In genomic region chr6:42344255-42344654, GRCm38 (mm10) we compare ENCODE assay signal across 25 mouse cellular contexts. TPM values are rescaled to one million over a fixed set of nuclear protein-coding genes. Genes with fewer than 3 reads are reported as not detected.
A peak's percentile ranks its signal among the peaks of the same experiment; 100 is the strongest.
DNase-seq lines count a peak whose midpoint lies in the region; ATAC-seq and TF ChIP-seq lines count a peak whose summit lies in the region.
"Had no signal": no experiment of that assay in that cellular context is flagged by ENCODE, and none has a peak within 500 bp of the region (broad histone marks: within the 10 kb centered on the region; RNA-seq: fewer than 3 reads in every experiment).

No protein-coding gene starts in this region.

- H3K4me3 ChIP-seq in layer of hippocampus, adult 2 months = no peak overlapping the region
- H3K4me3 ChIP-seq: liver, embryonic 15.5 days; midbrain, embryonic 12.5 days; neural tube, embryonic 13.5 days had no signal

- DNase-seq in layer of hippocampus, adult 2 months (ENCODE audit: low spot score in 2 of 2) = no peak
- DNase-seq in layer of hippocampus, postnatal 36 days = no peak
- peak; percentile 17 for DNase-seq in thymus, postnatal 0 days (ENCODE audit: low spot score)
- DNase-seq in thymus, adult 18-20 months = no peak
- DNase-seq in splenic B cell, adult 2 months (ENCODE audit: low read depth, low spot score) = peak; percentile 29
- DNase-seq in ovary, adult 18-20 months (ENCODE audit: low spot score) = no peak
- no peak for DNase-seq in gastrocnemius, postnatal 25 days
- DNase-seq: adrenal gland, adult 8-10 months; embryo, embryonic 11 days; kidney, postnatal 10 days; lung, postnatal 10 days had no signal

- no peak for TF ChIP-seq CTCF in layer of hippocampus, adult 2 months (conservative IDR thresholded peaks at IDR 0.05)

- no peaks in the 10 kb centered on the region for H3K36me3 ChIP-seq in splenic B cell, adult 2 months (ENCODE audit: control insufficient read depth, insufficient read depth, low read length, poor library complexity, severe bottlenecking)
- H3K36me3 ChIP-seq: liver, embryonic 15.5 days; midbrain, embryonic 12.5 days; neural tube, embryonic 13.5 days had no signal

- ATAC-seq in granulocyte monocyte progenitor cell, adult 5-6 weeks (replicated peaks; ENCODE audit: poor library complexity, severe bottlenecking) = peak; percentile 75
- ATAC-seq: forebrain, embryonic 16.5 days; intestine, postnatal 0 days; Patski had no signal

- H3K27ac ChIP-seq in layer of hippocampus, adult 2 months = peak overlapping the region; percentile 84; the same call in 1 of the 2 replicates
- H3K27ac ChIP-seq: liver, embryonic 15.5 days; midbrain, embryonic 12.5 days; neural tube, embryonic 13.5 days; stomach, postnatal 0 days had no signal

- no peaks in the 10 kb centered on the region for H3K27me3 ChIP-seq in splenic B cell, adult 2 months (ENCODE audit: control insufficient read depth, insufficient read depth, low read length, poor library complexity, severe bottlenecking)
- H3K27me3 ChIP-seq: midbrain, embryonic 12.5 days; neural tube, embryonic 13.5 days; Patski had no signal

RNA-seq across cellular contexts. Expression of gene Zyx, which starts 5.2 kb away (rescaled TPM):
- total RNA-seq in layer of hippocampus, adult 2 months (2021) = 10 to 100 TPM; 44.3 to 44.5 TPM
- 10 to 100 TPM; 42.8 to 45.0 TPM for total RNA-seq in layer of hippocampus, postnatal 36 days (2021)
- 60.7 and 64.4 TPM in 2 replicates for polyA plus RNA-seq in thymus, postnatal 0 days (2015; fragmentation: Nextera tagmentation; extraction: Ambion mirVana)
- total RNA-seq in granulocyte monocyte progenitor cell, adult 5-6 weeks (2014; fragmentation: Nextera tagmentation) = 116 and 131 TPM in 2 replicates
- 17.6 and 17.8 TPM in 2 replicates for total RNA-seq in granulocyte monocyte progenitor cell, adult 5-6 weeks (2017)
- total RNA-seq in gastrocnemius, postnatal 25 days (2021) = 10 to 100 TPM; 28.8 to 32.3 TPM

RNA-seq across cellular contexts. Expression of gene Fam131b, which starts 19.8 kb away (rescaled TPM):
- 10 to 100 TPM; 76.1 to 76.4 TPM for total RNA-seq in layer of hippocampus, adult 2 months (2021)
- total RNA-seq in layer of hippocampus, postnatal 36 days (2021) = 10 to 100 TPM; 76.2 to 77.0 TPM
- polyA plus RNA-seq in thymus, postnatal 0 days (2015; fragmentation: Nextera tagmentation; extraction: Ambion mirVana) = 0.07 TPM in 1 of 2 replicates, not detected in the other
- not detected in 2 replicates for total RNA-seq in granulocyte monocyte progenitor cell, adult 5-6 weeks (2014; fragmentation: Nextera tagmentation)
- total RNA-seq in granulocyte monocyte progenitor cell, adult 5-6 weeks (2017) = not detected in 2 replicates
- total RNA-seq in gastrocnemius, postnatal 25 days (2021) = under 1 TPM; 0.41 to 0.54 TPM
- total RNA-seq: hematopoietic stem cell, adult 5-6 weeks had no signal
- polyA plus RNA-seq: liver, embryonic 15.5 days had no signal

RNA-seq across cellular contexts. Expression of gene Epha1, which starts 28.8 kb away (rescaled TPM):
- total RNA-seq in layer of hippocampus, adult 2 months (2021) = not detected
- total RNA-seq in layer of hippocampus, postnatal 36 days (2021) = under 1 TPM in 1 of 2 experiments, not detected in 1; 0.15 TPM
- polyA plus RNA-seq in thymus, postnatal 0 days (2015; fragmentation: Nextera tagmentation; extraction: Ambion mirVana) = 4.0 and 4.3 TPM in 2 replicates
- total RNA-seq in granulocyte monocyte progenitor cell, adult 5-6 weeks (2014; fragmentation: Nextera tagmentation) = 0.56 and 0.86 TPM in 2 replicates
- total RNA-seq in granulocyte monocyte progenitor cell, adult 5-6 weeks (2017) = 0.04 TPM in 1 of 2 replicates, not detected in the other
- under 1 TPM; 0.15 to 0.32 TPM for total RNA-seq in gastrocnemius, postnatal 25 days (2021)

RNA-seq across cellular contexts. Expression of gene Tas2r143, which starts 55.8 kb away (rescaled TPM):
- not detected for total RNA-seq in layer of hippocampus, adult 2 months (2021)
- under 1 TPM in 1 of 2 experiments, not detected in 1; 0.40 TPM for total RNA-seq in layer of hippocampus, postnatal 36 days (2021)
- polyA plus RNA-seq in thymus, postnatal 0 days (2015; fragmentation: Nextera tagmentation; extraction: Ambion mirVana) = not detected in 2 replicates
- total RNA-seq in granulocyte monocyte progenitor cell, adult 5-6 weeks (2014; fragmentation: Nextera tagmentation) = 1.6 TPM in 1 of 2 replicates, not detected in the other
- total RNA-seq in granulocyte monocyte progenitor cell, adult 5-6 weeks (2017) = not detected in 2 replicates
- not detected for total RNA-seq in gastrocnemius, postnatal 25 days (2021)
- total RNA-seq: hematopoietic stem cell, adult 5-6 weeks; layer of hippocampus, adult 18-20 months; left cerebral cortex, postnatal 25 days had no signal
- polyA plus RNA-seq: embryonic facial prominence, embryonic 14.5 days; forebrain, embryonic 16.5 days; heart, embryonic 14.5 days; hindbrain, embryonic 16.5 days; intestine, postnatal 0 days; liver, embryonic 15.5 days; midbrain, embryonic 12.5 days; neural tube, embryonic 13.5 days; Patski; stomach, postnatal 0 days had no signal

RNA-seq across cellular contexts. Expression of gene Clcn1, which starts 57.8 kb away (rescaled TPM):
- total RNA-seq in layer of hippocampus, adult 2 months (2021) = 1 to 10 TPM; 4.8 to 6.0 TPM
- 1 to 10 TPM; 2.7 to 3.6 TPM for total RNA-seq in layer of hippocampus, postnatal 36 days (2021)
- polyA plus RNA-seq in thymus, postnatal 0 days (2015; fragmentation: Nextera tagmentation; extraction: Ambion mirVana) = 0.10 and 0.26 TPM in 2 replicates
- not detected in 2 replicates for total RNA-seq in granulocyte monocyte progenitor cell, adult 5-6 weeks (2014; fragmentation: Nextera tagmentation)
- 1.9 TPM in 1 of 2 replicates, not detected in the other for total RNA-seq in granulocyte monocyte progenitor cell, adult 5-6 weeks (2017)
- 100 to 1,000 TPM; 105 to 116 TPM for total RNA-seq in gastrocnemius, postnatal 25 days (2021)
- total RNA-seq: hematopoietic stem cell, adult 5-6 weeks had no signal

Comparison
In these comparisons a context has a peak if more than half of its experiments do, and no peak if none do; other contexts are left out.
1. DNase-seq: peak in thymus, postnatal 0 days (single experiment) and splenic B cell, adult 2 months (single experiment); none in layer of hippocampus, adult 2 months (0 of 2), layer of hippocampus, postnatal 36 days (0 of 2), thymus, adult 18-20 months (0 of 2), ovary, adult 18-20 months (single experiment) and gastrocnemius, postnatal 25 days (single experiment).
2. RNA of gene Fam131b, which starts 19.8 kb away (total RNA-seq): 76.2 to 77.0 TPM in layer of hippocampus, postnatal 36 days and 76.1 to 76.4 TPM in layer of hippocampus, adult 2 months; 0.41 to 0.54 TPM in gastrocnemius, postnatal 25 days and not detected in granulocyte monocyte progenitor cell, adult 5-6 weeks; every median in the first group is over 10 times any median in the second.